Mouse (Mus musculus): Measurements from ENCODE around the gene Upf3a. TPM values are rescaled to one million over a fixed set of nuclear protein-coding genes. Genes with fewer than 3 reads are reported as not detected.
A peak's percentile ranks its signal among the peaks of the same experiment; 100 is the strongest.

The Upf3a gene
- polyA plus RNA-seq, 1 experiment from 2014 or later, result 11.5 TPM

DNA sequence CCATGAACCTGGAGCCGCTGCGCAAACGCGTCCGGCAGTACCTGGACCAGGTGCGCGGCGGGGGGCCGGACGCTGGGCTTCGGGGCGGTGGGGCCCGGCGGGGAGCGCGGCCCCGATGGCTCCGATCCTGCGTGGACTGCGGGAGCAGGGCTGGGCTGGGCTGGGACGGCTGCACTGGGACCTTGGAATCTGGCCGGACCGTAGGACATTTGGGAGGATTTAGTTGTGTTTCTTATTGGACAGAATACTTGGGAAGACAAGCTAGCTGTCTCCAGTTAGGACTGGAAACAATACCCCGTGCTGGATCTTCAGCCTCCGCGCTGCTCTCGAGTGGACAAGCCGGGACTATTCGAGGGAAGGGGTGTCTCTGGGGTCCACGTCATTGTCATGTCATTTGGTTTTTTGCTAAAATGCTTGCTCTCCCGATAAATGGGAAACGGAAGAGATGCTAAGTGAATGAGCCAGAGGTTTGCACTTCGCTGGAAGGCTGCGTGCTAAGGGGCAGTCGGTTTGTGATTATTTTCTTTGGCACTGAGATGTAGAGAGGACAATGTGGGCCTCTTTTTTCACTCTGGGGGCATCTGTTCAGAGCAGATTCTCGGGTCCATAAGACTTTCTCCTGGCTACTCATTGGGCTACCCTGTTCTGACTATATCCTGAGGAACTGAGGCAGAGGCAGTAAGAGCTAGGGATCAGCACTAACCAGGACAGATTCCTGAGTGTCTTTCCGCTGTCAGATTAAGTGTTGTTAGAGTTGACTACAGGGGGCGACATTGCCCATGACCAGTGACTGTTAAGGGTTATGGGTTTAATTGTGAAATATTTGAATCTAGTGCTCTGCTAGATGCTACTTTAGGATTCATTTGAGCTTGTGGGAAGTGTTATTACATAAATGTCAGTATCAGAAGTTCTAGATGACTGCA is 27.3 kb upstream of the Upf3a start:
- peak overlapping the region; percentile 93 for H3K4me3 ChIP-seq (ENCODE audit: low read depth, low read length)

DNA sequence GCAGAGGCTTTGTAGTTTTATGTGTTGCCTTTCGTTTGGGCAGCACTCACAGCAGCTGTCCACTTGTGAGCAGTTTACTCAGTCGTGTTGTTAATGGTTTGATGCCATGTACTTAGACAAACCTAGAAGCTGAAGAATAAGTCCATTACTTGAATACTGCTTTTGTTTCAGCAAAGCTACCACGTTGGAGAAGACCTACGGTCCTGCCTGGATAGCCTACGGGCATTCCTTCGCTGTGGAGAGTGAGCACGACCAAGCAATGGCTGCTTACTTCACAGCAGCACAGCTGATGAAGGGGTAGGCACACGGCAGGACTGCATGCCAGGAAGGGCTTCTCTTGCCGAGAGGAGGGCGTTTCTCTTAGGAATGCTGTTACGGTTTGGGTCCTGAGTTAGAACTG is 16.2 kb upstream of the Upf3a start:
- no peak for ATAC-seq (ENCODE audit: low read depth)
- H3K9me3 ChIP-seq (replicated peaks; ENCODE audit: control insufficient read depth, low read length), result no peaks in the 10 kb centered on the region
- H3K27ac ChIP-seq (ENCODE audit: low read length), result no peak overlapping the region
- no peak overlapping the region for H3K4me3 ChIP-seq (ENCODE audit: low read depth, low read length)
- H3K9ac ChIP-seq (ENCODE audit: low read depth, low read length), result no peak overlapping the region
- H3K4me1 ChIP-seq (ENCODE audit: control insufficient read depth, low read depth, low read length), result no peaks in the 10 kb centered on the region
- H3K4me2 ChIP-seq (ENCODE audit: low read depth, low read length), result no peak overlapping the region
- WGBS (ENCODE audit: insufficient replicate concordance), result 82% methylated on average over 11 of the region's 11 CpGs
- peaks cover 77% of the 10 kb centered on the region for H3K36me3 ChIP-seq (ENCODE audit: control insufficient read depth, insufficient read depth)
- H3K27me3 ChIP-seq (ENCODE audit: control insufficient read depth, insufficient read depth, low read depth, low read length), result no peaks in the 10 kb centered on the region

More for the DNA sequence above, 27.3 kb upstream of the Upf3a start:
- H3K27me3 ChIP-seq (ENCODE audit: control insufficient read depth, insufficient read depth, low read depth, low read length), result no peaks in the 10 kb centered on the region
- WGBS (ENCODE audit: insufficient replicate concordance), result under 1% methylated on average over 38 of the region's 38 CpGs
- H3K36me3 ChIP-seq (ENCODE audit: control insufficient read depth, insufficient read depth), result peaks cover 12% of the 10 kb centered on the region; the same call in 1 of the 2 replicates
- ATAC-seq (ENCODE audit: low read depth), result peak; percentile 58
- H3K4me1 ChIP-seq (ENCODE audit: control insufficient read depth, low read depth, low read length), result peaks cover 14% of the 10 kb centered on the region
- H3K4me2 ChIP-seq (ENCODE audit: low read depth, low read length), result peak overlapping the region; percentile 83
- peak overlapping the region; percentile 94 for H3K9ac ChIP-seq (ENCODE audit: low read depth, low read length)
- no peaks in the 10 kb centered on the region for H3K9me3 ChIP-seq (replicated peaks; ENCODE audit: control insufficient read depth, low read length)
- H3K27ac ChIP-seq (ENCODE audit: low read length), result peak overlapping the region; percentile 82

DNA sequence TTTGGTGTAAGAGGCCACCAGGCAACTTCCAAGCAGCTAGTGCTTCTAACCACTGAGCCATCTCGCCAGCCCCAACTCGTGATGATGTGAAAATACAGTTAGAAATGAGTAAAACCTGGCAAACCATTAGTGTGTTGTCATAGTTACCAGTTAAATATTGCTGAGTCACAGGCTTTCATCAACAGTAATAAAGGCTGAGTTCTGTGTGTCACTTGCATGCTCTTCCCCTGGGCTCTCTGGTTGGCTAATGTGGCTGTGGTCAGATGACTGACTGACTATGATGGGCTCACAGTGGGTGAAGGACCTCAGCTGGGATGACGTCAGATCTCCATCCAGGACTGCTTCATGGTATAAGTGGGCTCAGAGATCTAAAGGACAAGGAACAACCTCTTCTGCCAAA is 4.9 kb upstream of the Upf3a start:
- no peaks in the 10 kb centered on the region for H3K27me3 ChIP-seq (ENCODE audit: control insufficient read depth, insufficient read depth, low read depth, low read length)
- H3K36me3 ChIP-seq (ENCODE audit: control insufficient read depth, insufficient read depth), result peaks cover 34% of the 10 kb centered on the region
- no peak overlapping the region for H3K9ac ChIP-seq (ENCODE audit: low read depth, low read length)
- no peak overlapping the region for H3K4me3 ChIP-seq (ENCODE audit: low read depth, low read length)
- no peaks in the 10 kb centered on the region for H3K9me3 ChIP-seq (replicated peaks; ENCODE audit: control insufficient read depth, low read length)
- peaks cover 9% of the 10 kb centered on the region for H3K4me1 ChIP-seq (ENCODE audit: control insufficient read depth, low read depth, low read length)
- no peak overlapping the region for H3K27ac ChIP-seq (ENCODE audit: low read length)
- WGBS (ENCODE audit: insufficient replicate concordance), result 61% methylated on average over 3 of the region's 3 CpGs
- ATAC-seq (ENCODE audit: low read depth), result no peak
- no peak overlapping the region for H3K4me2 ChIP-seq (ENCODE audit: low read depth, low read length)

DNA sequence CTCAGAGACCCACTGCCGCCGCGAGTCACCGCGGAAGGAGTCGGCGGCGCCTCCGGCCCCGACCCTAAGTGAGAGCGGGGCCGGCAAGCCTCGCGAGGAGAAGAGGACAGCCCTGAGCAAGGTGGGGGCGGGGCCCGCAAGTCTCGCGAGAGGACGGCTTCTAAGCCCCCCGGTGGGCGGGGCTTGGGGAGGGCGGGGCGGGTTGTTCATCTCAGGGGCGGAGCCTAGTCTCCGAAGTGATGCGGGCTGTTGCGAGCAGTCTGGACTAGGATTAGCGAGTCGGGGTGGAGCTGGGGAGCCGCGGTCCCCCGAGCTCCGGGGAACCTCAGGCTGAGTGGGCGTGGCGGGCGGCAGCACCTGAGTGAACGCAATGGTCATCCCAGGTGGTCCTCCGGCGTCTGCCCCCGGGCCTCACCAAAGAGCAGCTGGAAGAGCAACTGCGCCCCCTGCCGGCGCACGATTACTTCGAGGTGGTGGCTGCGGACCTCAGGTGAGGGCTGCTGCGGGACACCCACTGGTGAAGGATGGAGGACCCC is 417 bp downstream of the Upf3a start:
- peak overlapping the region; percentile 71 for H3K4me2 ChIP-seq (ENCODE audit: low read depth, low read length)
- H3K9me3 ChIP-seq (replicated peaks; ENCODE audit: control insufficient read depth, low read length), result no peaks in the 10 kb centered on the region
- peaks cover 13% of the 10 kb centered on the region for H3K4me1 ChIP-seq (ENCODE audit: control insufficient read depth, low read depth, low read length)
- peak; percentile 89 for ATAC-seq (ENCODE audit: low read depth)
- H3K9ac ChIP-seq (ENCODE audit: low read depth, low read length), result peak overlapping the region; percentile 90
- WGBS (ENCODE audit: insufficient replicate concordance), result under 1% methylated on average over 47 of the region's 47 CpGs
- H3K4me3 ChIP-seq (ENCODE audit: low read depth, low read length), result peak overlapping the region; percentile 77
- H3K27me3 ChIP-seq (ENCODE audit: control insufficient read depth, insufficient read depth, low read depth, low read length), result no peaks in the 10 kb centered on the region
- peaks cover 9% of the 10 kb centered on the region for H3K36me3 ChIP-seq (ENCODE audit: control insufficient read depth, insufficient read depth)
- H3K27ac ChIP-seq (ENCODE audit: low read length), result peak overlapping the region; percentile 92

DNA sequence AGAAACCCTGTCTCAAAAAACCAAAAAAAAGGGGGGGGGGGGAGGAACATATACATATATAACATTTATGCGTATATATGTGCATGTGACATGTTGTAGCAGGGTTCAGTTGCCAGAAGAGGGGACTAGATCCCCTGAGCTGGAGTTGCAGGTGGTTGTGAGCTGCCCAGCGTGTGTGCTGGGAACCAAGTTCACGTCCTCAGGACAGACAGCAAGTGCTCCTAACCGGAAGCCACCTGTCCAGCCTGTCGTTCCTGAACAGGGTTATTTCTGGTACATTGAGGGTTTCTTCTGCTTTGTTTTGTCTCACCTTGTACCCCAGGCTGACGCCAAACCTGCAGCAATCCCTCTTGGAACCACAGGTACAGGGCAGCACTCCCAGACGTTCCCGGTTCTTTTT is 4.2 kb downstream of the Upf3a start:
- Histone ChIP-seq H3K4me3 (ENCODE audit: low read depth, low read length) (no peak overlapping the region), H3K4me1 (ENCODE audit: control insufficient read depth, low read depth, low read length) (peaks cover 8% of the 10 kb centered on the region), H3K9me3 (replicated peaks; ENCODE audit: control insufficient read depth, low read length) (no peaks in the 10 kb centered on the region), H3K9ac (ENCODE audit: low read depth, low read length) (no peak overlapping the region), H3K36me3 (ENCODE audit: control insufficient read depth, insufficient read depth) (peaks cover 2% of the 10 kb centered on the region), H3K27me3 (ENCODE audit: control insufficient read depth, insufficient read depth, low read depth, low read length) (no peaks in the 10 kb centered on the region), H3K27ac (ENCODE audit: low read length) (no peak overlapping the region), H3K4me2 (ENCODE audit: low read depth, low read length) (no peak overlapping the region)
- no peak for ATAC-seq (ENCODE audit: low read depth)
- 82% methylated on average over 8 of the region's 8 CpGs for WGBS (ENCODE audit: insufficient replicate concordance)

DNA sequence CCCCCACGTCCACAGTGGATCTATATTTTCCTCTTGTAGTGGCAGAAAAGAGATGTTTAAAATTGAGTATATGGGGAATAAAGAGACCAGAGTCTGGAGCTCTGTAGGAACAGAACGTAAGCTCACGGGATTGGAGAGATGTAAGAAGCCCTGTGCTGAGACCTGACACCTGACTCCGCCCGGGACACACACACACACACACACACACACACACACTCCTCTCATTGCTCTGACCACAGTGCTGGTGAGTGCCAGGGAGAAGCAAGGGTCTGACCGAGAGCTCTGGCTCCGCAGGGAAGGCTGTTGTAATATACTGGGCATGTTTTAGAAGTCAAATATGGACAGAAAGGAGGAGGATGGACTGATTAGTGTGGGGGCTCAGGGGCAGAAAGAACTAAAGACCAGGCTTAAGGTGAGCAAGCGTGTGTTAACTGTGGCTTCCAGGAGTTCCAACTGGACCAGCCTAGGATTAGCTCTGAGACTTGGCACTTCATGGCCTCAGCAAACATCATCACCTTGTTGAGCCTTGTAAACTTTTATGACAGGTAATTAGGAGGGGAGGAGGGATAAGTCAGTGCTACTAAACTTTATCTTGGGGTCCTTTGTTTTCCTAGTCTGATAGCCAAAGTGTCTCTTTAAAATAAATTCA is 7.8 kb downstream of the Upf3a start:
- no peak for ATAC-seq (ENCODE audit: low read depth)
- H3K4me2 ChIP-seq (ENCODE audit: low read depth, low read length), result no peak overlapping the region
- no peaks in the 10 kb centered on the region for H3K9me3 ChIP-seq (replicated peaks; ENCODE audit: control insufficient read depth, low read length)
- H3K4me3 ChIP-seq (ENCODE audit: low read depth, low read length), result no peak overlapping the region
- no peaks in the 10 kb centered on the region for H3K27me3 ChIP-seq (ENCODE audit: control insufficient read depth, insufficient read depth, low read depth, low read length)
- 80% methylated on average over 8 of the region's 8 CpGs for WGBS (ENCODE audit: insufficient replicate concordance)
- H3K36me3 ChIP-seq (ENCODE audit: control insufficient read depth, insufficient read depth), result peaks cover 11% of the 10 kb centered on the region
- H3K4me1 ChIP-seq (ENCODE audit: control insufficient read depth, low read depth, low read length), result no peaks in the 10 kb centered on the region
- H3K9ac ChIP-seq (ENCODE audit: low read depth, low read length), result no peak overlapping the region
- H3K27ac ChIP-seq (ENCODE audit: low read length), result no peak overlapping the region

DNA sequence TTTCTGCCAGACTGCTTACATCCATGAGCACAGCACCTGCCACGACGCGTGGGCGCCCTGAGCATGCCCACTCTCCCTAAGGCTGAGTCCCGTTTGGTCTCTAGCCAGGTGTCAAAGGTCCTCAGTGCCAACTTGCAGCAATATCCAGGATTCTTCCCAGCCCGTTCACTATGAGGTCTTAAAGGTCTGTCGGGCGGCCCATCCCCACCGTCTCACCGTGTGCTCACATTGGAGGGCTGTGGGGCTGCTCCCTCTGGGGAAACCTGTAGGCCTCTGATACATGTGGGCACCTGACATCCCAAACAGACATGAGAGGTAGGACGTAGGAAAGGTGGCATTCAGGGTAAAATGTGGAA is 8.3 kb downstream of the Upf3a start:
- Histone ChIP-seq H3K9me3 (replicated peaks; ENCODE audit: control insufficient read depth, low read length) (no peaks in the 10 kb centered on the region), H3K9ac (ENCODE audit: low read depth, low read length) (no peak overlapping the region), H3K27ac (ENCODE audit: low read length) (no peak overlapping the region), H3K36me3 (ENCODE audit: control insufficient read depth, insufficient read depth) (peaks cover 11% of the 10 kb centered on the region), H3K4me1 (ENCODE audit: control insufficient read depth, low read depth, low read length) (no peaks in the 10 kb centered on the region), H3K27me3 (ENCODE audit: control insufficient read depth, insufficient read depth, low read depth, low read length) (no peaks in the 10 kb centered on the region), H3K4me2 (ENCODE audit: low read depth, low read length) (no peak overlapping the region), H3K4me3 (ENCODE audit: low read depth, low read length) (no peak overlapping the region)
- no peak for ATAC-seq (ENCODE audit: low read depth)
- WGBS (ENCODE audit: insufficient replicate concordance), result 81% methylated on average over 11 of the region's 11 CpGs

DNA sequence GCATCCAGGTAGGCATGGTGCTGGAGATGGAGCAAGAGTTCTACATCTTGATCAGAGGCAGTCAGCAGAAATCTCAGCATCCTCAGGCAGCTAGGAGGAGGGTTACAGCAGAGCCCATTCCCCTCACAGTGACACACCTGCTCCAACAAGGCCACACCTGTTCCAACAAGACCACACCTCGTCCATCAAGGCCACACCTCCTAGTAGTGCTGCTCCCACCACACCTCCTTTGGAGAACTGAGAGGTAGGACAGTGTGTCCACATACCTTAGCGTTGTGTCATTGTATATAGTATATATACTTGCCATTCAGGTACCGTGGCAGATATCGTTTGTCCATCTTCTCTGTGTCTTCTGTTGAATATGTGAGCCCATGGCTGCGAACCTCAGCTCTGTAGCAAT is 12.3 kb downstream of the Upf3a start:
- no peak for ATAC-seq (ENCODE audit: low read depth)
- Histone ChIP-seq H3K27ac (ENCODE audit: low read length) (no peak overlapping the region), H3K27me3 (ENCODE audit: control insufficient read depth, insufficient read depth, low read depth, low read length) (no peaks in the 10 kb centered on the region), H3K9ac (ENCODE audit: low read depth, low read length) (no peak overlapping the region), H3K4me2 (ENCODE audit: low read depth, low read length) (no peak overlapping the region), H3K36me3 (ENCODE audit: control insufficient read depth, insufficient read depth) (peaks cover 9% of the 10 kb centered on the region), H3K4me1 (ENCODE audit: control insufficient read depth, low read depth, low read length) (no peaks in the 10 kb centered on the region), H3K9me3 (replicated peaks; ENCODE audit: control insufficient read depth, low read length) (no peaks in the 10 kb centered on the region), H3K4me3 (ENCODE audit: low read depth, low read length) (no peak overlapping the region)
- WGBS (ENCODE audit: insufficient replicate concordance), result 84% methylated on average over 5 of the region's 5 CpGs

DNA sequence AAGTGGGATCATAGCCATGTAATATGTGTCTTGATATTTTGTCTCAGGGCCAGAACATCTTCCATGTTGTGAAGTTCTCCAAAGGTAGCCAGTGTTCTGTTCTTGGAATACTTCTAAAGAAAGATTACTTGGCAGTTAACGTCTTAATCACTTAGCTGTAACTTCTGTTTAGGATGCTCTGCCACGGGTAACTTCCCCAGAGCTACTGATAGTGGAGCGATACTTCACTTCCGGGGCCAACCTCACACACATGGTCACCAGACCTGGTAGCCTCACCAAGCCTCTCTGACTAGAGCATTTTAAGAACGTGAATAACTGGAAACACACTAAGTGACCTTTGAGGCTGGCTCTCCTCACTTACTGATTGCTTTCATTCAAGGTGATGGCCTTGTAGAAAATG is 14.2 kb downstream of the Upf3a start:
- Histone ChIP-seq H3K9ac (ENCODE audit: low read depth, low read length) (no peak overlapping the region), H3K4me1 (ENCODE audit: control insufficient read depth, low read depth, low read length) (no peaks in the 10 kb centered on the region), H3K4me3 (ENCODE audit: low read depth, low read length) (no peak overlapping the region), H3K4me2 (ENCODE audit: low read depth, low read length) (no peak overlapping the region), H3K9me3 (replicated peaks; ENCODE audit: control insufficient read depth, low read length) (no peaks in the 10 kb centered on the region), H3K27me3 (ENCODE audit: control insufficient read depth, insufficient read depth, low read depth, low read length) (no peaks in the 10 kb centered on the region), H3K36me3 (ENCODE audit: control insufficient read depth, insufficient read depth) (peaks cover 9% of the 10 kb centered on the region), H3K27ac (ENCODE audit: low read length) (no peak overlapping the region)
- no peak for ATAC-seq (ENCODE audit: low read depth)
- 64% methylated on average over 5 of the region's 5 CpGs for WGBS (ENCODE audit: insufficient replicate concordance)
